Mouse (Mus musculus) frontal cortex, adult (tissue): Measurements from ENCODE around the gene N4bp1.

ENCODE experiments used
- ATAC-seq: cut with Nextera tagmentation; 2 replicates; pipeline ENCODE4 v1.9.2; 2017; ENCODE audit warnings: mild to moderate bottlenecking, moderate library complexity, mixed read lengths; ENCODE audit not compliant: low TSS enrichment

The N4bp1 gene

GRCm38 (mm10) chr8:86765669-86766068 lies 119.4 kb downstream of the N4bp1 start:
- ATAC-seq = no peak

- no peak for ATAC-seq
Measured at GRCm38 (mm10) chr8:86765155-86765554, 119.9 kb downstream of the N4bp1 start.

GRCm38 (mm10) chr8:86762806-86763205 lies 122.3 kb downstream of the N4bp1 start:
- ATAC-seq = no peak

- no peak for ATAC-seq
Measured at GRCm38 (mm10) chr8:86760746-86761145, 124.3 kb downstream of the N4bp1 start.

GRCm38 (mm10) chr8:86759090-86759491 lies 126.0 kb downstream of the N4bp1 start:
- ATAC-seq = no peak

GRCm38 (mm10) chr8:86758651-86759050 lies 126.4 kb downstream of the N4bp1 start:
- no peak for ATAC-seq
